Mouse (Mus musculus): ENCODE results near the gene Apba2. TPM values are rescaled to one million over a fixed set of nuclear protein-coding genes. Genes with fewer than 3 reads are reported as not detected.

Gene Apba2
- polyA plus RNA-seq, 1 experiment from 2014 or later, result 3.8 TPM

GRCm38 (mm10) chr7:64752133-64752532 is 250.6 kb downstream of the Apba2 start:
- 86% methylated on average over 7 of the region's 7 CpGs for WGBS
- Histone ChIP-seq H3K9ac (no peak overlapping the region), H3K9me3 (ENCODE audit: low read depth, low read length) (no peaks in the 10 kb centered on the region), H3K27me3 (ENCODE audit: insufficient read depth, low read length) (no peaks in the 10 kb centered on the region), H3K4me2 (no peak overlapping the region), H3K4me1 (ENCODE audit: insufficient read depth) (no peaks in the 10 kb centered on the region), H3K4me3 (ENCODE audit: low read depth, low read length) (no peak overlapping the region), H3K36me3 (ENCODE audit: insufficient read depth) (no peaks in the 10 kb centered on the region), H3K27ac (ENCODE audit: low read depth) (no peak overlapping the region)
- no peak for DNase-seq
- ATAC-seq (ENCODE audit: insufficient read depth), result no peak
- no peak for TF ChIP-seq CTCF (IDR thresholded peaks at IDR 0.05; ENCODE audit: low read depth)

- ATAC-seq (ENCODE audit: insufficient read depth) (no peak), DNase-seq (no peak)
- Histone ChIP-seq H3K4me3 (ENCODE audit: low read depth, low read length) (no peak overlapping the region), H3K9ac (no peak overlapping the region), H3K4me1 (ENCODE audit: insufficient read depth) (no peaks in the 10 kb centered on the region), H3K27ac (ENCODE audit: low read depth) (no peak overlapping the region), H3K36me3 (ENCODE audit: insufficient read depth) (no peaks in the 10 kb centered on the region), H3K4me2 (no peak overlapping the region), H3K9me3 (ENCODE audit: low read depth, low read length) (no peaks in the 10 kb centered on the region), H3K27me3 (ENCODE audit: insufficient read depth, low read length) (no peaks in the 10 kb centered on the region)
- TF ChIP-seq CTCF (IDR thresholded peaks at IDR 0.05; ENCODE audit: low read depth), result no peak
- WGBS, result 45% methylated on average over 6 of the region's 6 CpGs
These were observed 252.2 kb downstream of the Apba2 start for GRCm38 (mm10) chr7:64753678-64754077.

GRCm38 (mm10) chr7:64754161-64754560 is 252.7 kb downstream of the Apba2 start:
- ATAC-seq (ENCODE audit: insufficient read depth) (no peak), DNase-seq (peak; percentile 8)
- Histone ChIP-seq H3K4me1 (ENCODE audit: insufficient read depth) (no peaks in the 10 kb centered on the region), H3K9me3 (ENCODE audit: low read depth, low read length) (no peaks in the 10 kb centered on the region), H3K36me3 (ENCODE audit: insufficient read depth) (no peaks in the 10 kb centered on the region), H3K4me2 (no peak overlapping the region), H3K4me3 (ENCODE audit: low read depth, low read length) (no peak overlapping the region), H3K27ac (ENCODE audit: low read depth) (no peak overlapping the region), H3K9ac (no peak overlapping the region), H3K27me3 (ENCODE audit: insufficient read depth, low read length) (no peaks in the 10 kb centered on the region)
- TF ChIP-seq CTCF (IDR thresholded peaks at IDR 0.05; ENCODE audit: low read depth), result no peak
- 47% methylated on average over 7 of the region's 7 CpGs for WGBS

GRCm38 (mm10) chr7:64755141-64755540 is 253.6 kb downstream of the Apba2 start:
- no peaks in the 10 kb centered on the region for H3K4me1 ChIP-seq (ENCODE audit: insufficient read depth)
- H3K9ac ChIP-seq, result no peak overlapping the region
- ATAC-seq (ENCODE audit: insufficient read depth) (no peak), DNase-seq (no peak)
- TF ChIP-seq CTCF (IDR thresholded peaks at IDR 0.05; ENCODE audit: low read depth), result no peak
- no peaks in the 10 kb centered on the region for H3K27me3 ChIP-seq (ENCODE audit: insufficient read depth, low read length)
- WGBS, result 85% methylated on average over 7 of the region's 7 CpGs
- no peak overlapping the region for H3K27ac ChIP-seq (ENCODE audit: low read depth)
- H3K4me2 ChIP-seq, result no peak overlapping the region
- no peaks in the 10 kb centered on the region for H3K9me3 ChIP-seq (ENCODE audit: low read depth, low read length)
- H3K36me3 ChIP-seq (ENCODE audit: insufficient read depth), result no peaks in the 10 kb centered on the region
- no peak overlapping the region for H3K4me3 ChIP-seq (ENCODE audit: low read depth, low read length)

DNA sequence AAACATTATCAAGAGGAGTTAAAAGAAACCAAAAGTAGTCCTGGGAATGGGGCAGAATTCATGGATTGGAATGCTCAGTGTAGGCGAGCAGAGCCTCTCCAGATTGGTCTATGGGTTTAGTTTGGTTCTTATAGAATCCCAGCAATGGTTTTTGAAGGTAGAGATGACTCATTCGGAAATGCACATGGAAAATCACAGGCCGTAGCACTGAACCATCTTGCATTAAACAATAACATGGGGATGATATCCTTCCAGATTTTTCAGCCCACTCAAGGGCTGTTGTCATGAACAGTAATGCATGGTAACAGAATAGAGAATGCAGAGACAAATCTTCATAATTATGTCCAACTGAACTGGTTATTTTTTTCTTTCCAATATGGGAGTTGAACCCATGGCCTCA is 264.1 kb downstream of the Apba2 start:
- no peak for ATAC-seq (ENCODE audit: insufficient read depth)
- no peak for DNase-seq
- no peak overlapping the region for H3K4me2 ChIP-seq
- TF ChIP-seq CTCF (IDR thresholded peaks at IDR 0.05; ENCODE audit: low read depth), result no peak
- H3K9ac ChIP-seq, result no peak overlapping the region
- H3K4me1 ChIP-seq (ENCODE audit: insufficient read depth), result no peaks in the 10 kb centered on the region
- WGBS, result 79% methylated on average over 3 of the region's 3 CpGs
- no peak overlapping the region for H3K27ac ChIP-seq (ENCODE audit: low read depth)
- no peaks in the 10 kb centered on the region for H3K9me3 ChIP-seq (ENCODE audit: low read depth, low read length)
- H3K36me3 ChIP-seq (ENCODE audit: insufficient read depth), result no peaks in the 10 kb centered on the region
- H3K27me3 ChIP-seq (ENCODE audit: insufficient read depth, low read length), result no peaks in the 10 kb centered on the region
- no peak overlapping the region for H3K4me3 ChIP-seq (ENCODE audit: low read depth, low read length)

GRCm38 (mm10) chr7:64769768-64770167 is 268.3 kb downstream of the Apba2 start:
- no peaks in the 10 kb centered on the region for H3K9me3 ChIP-seq (ENCODE audit: low read depth, low read length)
- DNase-seq, result no peak
- no peak overlapping the region for H3K4me3 ChIP-seq (ENCODE audit: low read depth, low read length)
- no peak for ATAC-seq (ENCODE audit: insufficient read depth)
- H3K4me2 ChIP-seq, result no peak overlapping the region
- 55% methylated on average over 7 of the region's 7 CpGs for WGBS
- no peaks in the 10 kb centered on the region for H3K36me3 ChIP-seq (ENCODE audit: insufficient read depth)
- no peak for TF ChIP-seq CTCF (IDR thresholded peaks at IDR 0.05; ENCODE audit: low read depth)
- no peak overlapping the region for H3K27ac ChIP-seq (ENCODE audit: low read depth)
- no peaks in the 10 kb centered on the region for H3K27me3 ChIP-seq (ENCODE audit: insufficient read depth, low read length)
- H3K9ac ChIP-seq, result no peak overlapping the region
- no peaks in the 10 kb centered on the region for H3K4me1 ChIP-seq (ENCODE audit: insufficient read depth)

DNA sequence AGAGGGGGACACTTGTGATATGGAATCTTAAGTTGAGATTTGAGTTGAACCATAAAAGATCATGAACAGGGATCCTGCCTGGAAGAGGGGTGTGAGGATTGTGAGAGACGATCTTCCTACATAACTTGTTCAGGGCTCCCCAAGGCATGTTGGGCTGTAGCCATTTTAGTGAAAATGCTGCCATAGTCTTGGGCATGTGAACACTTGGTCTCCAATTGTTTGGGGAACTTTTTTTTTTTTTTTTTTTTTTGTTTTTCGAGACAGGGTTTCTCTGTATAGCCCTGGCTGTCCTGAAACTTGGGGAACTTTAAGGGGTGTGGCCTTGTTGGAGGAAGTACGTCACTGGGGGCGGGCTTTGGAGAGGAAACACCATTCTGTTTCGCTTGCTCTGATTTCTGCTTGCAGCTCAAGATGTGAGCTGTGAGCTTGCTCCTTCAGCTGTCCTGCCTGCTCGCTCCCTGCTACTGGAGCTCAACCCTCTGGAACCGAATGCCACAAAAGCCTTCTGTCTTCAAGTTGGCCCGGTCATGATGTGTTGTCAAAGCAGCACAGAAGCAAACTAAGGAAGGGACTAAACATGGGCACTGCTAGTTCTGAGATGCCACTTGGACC is 269.4 kb downstream of the Apba2 start:
- ATAC-seq (ENCODE audit: insufficient read depth), result no peak
- DNase-seq, result no peak
- Histone ChIP-seq H3K27me3 (ENCODE audit: insufficient read depth, low read length) (no peaks in the 10 kb centered on the region), H3K4me2 (no peak overlapping the region), H3K36me3 (ENCODE audit: insufficient read depth) (no peaks in the 10 kb centered on the region), H3K9me3 (ENCODE audit: low read depth, low read length) (no peaks in the 10 kb centered on the region), H3K27ac (ENCODE audit: low read depth) (no peak overlapping the region), H3K9ac (no peak overlapping the region), H3K4me3 (ENCODE audit: low read depth, low read length) (no peak overlapping the region), H3K4me1 (ENCODE audit: insufficient read depth) (no peaks in the 10 kb centered on the region)
- no peak for TF ChIP-seq CTCF (IDR thresholded peaks at IDR 0.05; ENCODE audit: low read depth)
- WGBS, result 70% methylated on average over 8 of the region's 8 CpGs

DNA sequence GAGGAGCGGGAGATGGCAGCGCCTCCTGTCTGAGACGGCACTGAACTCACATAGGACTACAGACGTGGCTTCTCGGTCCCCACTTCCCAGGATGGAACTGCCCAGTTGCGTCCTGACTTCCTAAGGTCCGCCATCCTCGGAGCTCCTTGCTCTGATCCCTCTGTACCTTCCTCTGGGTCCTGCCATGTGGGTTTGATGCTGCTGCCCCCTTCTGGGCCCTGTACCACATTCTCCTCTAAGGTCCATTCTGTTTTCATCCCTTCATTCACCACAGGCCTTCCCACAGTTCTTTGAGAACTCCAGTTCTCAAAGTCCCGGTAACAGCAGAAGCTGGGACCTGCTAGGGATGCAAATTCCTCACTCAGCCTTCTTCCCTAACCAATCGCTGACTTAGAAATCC is 272.0 kb downstream of the Apba2 start:
- H3K36me3 ChIP-seq (ENCODE audit: insufficient read depth), result no peaks in the 10 kb centered on the region
- H3K4me2 ChIP-seq, result no peak overlapping the region
- ATAC-seq (ENCODE audit: insufficient read depth), result no peak
- H3K4me1 ChIP-seq (ENCODE audit: insufficient read depth), result no peaks in the 10 kb centered on the region
- no peaks in the 10 kb centered on the region for H3K9me3 ChIP-seq (ENCODE audit: low read depth, low read length)
- no peaks in the 10 kb centered on the region for H3K27me3 ChIP-seq (ENCODE audit: insufficient read depth, low read length)
- no peak for DNase-seq
- peak; percentile 23; the same call in 1 of the 2 replicates for TF ChIP-seq CTCF (IDR thresholded peaks at IDR 0.05; ENCODE audit: low read depth)
- no peak overlapping the region for H3K4me3 ChIP-seq (ENCODE audit: low read depth, low read length)
- H3K9ac ChIP-seq, result no peak overlapping the region
- WGBS, result 47% methylated on average over 10 of the region's 10 CpGs
- H3K27ac ChIP-seq (ENCODE audit: low read depth), result no peak overlapping the region

Measured in lung, embryonic 14.5 days (tissue).